Mouse (Mus musculus): ENCODE data around the gene Capn7.

Capn7 gene

GRCm38 (mm10) chr14:31413475-31414086 lies 77.1 kb downstream of the Capn7 start:
- no peak for DNase-seq (ENCODE audit: low read depth)

- DNase-seq (ENCODE audit: low read depth): peak; percentile 46
These were observed 78.0 kb downstream of the Capn7 start for GRCm38 (mm10) chr14:31414235-31414966.

- peak; percentile 40 for DNase-seq (ENCODE audit: low read depth)
These were observed 78.5 kb downstream of the Capn7 start for GRCm38 (mm10) chr14:31414967-31415376.

- DNase-seq (ENCODE audit: low read depth): no peak
These were observed 80.0 kb downstream of the Capn7 start for GRCm38 (mm10) chr14:31416411-31416810.

DNA sequence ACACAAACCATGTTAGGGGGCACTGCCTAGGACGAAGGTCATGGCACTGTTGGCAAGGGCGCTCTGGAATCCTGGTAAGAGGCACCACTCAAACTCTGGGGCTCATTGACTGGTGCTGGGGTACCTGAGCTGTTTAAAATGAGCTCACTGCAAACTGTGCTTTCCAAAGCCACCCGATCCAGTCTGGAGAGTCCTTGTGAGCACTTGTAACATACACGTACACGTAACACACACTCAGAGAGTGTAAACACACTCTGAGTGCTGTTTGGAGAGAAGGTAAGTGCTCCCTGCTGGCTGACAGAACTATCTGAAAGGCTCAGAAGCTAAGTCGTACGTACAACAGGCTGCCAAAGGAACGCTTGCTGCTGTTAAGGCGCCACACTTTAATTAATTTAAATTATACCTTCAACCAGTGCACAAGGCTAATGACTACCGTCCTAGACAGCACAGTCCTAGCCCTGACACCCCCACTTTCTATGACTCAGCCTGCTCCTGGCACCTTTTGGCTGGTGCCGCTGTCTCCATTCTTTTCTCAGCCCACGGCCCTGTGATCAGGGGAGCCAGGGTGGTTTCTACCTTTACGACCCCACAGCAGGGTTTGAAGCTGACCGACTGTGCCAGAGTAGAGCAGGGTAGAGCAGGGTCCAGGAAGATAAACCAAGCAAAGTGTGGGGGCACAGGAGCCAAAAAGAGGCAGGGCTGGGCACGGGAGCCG lies 80.6 kb downstream of the Capn7 start:
- DNase-seq (ENCODE audit: low read depth): no peak

DNA sequence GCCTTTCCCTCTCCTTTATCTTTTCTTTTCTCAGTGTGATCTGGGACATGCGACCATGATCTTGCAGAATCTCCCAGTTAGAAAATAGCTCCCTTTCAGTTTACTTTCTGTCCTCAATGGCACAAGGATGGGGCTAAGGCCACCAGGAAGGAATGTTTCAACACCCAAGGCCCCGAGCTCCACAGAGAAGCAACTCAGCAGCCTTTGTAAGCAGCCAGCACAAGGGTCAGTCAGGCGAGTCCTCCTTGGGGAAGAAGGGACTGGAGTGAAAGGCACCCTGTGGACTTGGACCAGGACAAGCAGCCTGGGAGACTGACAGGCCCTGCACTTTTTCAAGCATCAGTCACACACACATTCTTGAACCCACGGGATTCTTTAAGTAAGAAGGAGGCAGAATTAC lies 82.8 kb downstream of the Capn7 start:
- DNase-seq (ENCODE audit: low read depth): no peak

DNA sequence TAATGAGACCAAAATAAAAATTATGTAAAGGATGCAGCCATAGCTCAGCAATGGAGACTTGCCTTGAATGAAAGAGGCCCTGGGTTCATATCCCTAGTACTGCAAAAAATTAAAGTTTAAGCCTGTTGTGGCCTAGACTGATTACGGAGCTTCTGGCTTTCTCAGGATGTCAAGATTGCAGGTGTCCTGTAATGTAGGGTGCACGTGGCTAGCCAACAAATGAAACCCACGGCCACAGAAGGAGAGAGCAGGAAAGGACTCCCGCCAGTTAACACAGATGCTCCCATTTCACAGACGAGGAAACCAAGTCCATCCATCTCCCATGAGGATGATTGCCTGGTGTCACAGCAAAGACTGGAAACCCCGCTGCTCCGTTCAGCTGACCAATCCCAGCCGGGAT lies 83.7 kb downstream of the Capn7 start:
- no peak for DNase-seq (ENCODE audit: low read depth)

DNA sequence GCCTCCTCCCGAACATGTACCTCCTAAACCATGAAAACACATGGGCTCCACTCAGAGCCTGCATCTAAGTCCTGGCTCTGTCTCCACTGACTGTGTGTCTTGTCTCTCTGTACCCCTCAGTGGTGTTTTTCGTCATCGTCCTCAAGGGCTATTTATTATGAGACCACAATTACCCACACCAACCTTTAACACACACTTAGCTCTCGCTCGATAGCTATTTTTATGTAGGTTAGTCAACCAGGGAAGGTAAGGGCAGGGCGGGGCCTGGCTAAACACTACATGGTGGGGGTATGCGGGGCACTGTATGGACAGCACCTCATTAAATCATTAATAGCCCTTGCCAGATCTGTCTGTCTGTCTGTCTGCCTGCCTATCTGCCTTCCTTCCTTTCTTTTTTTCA lies 84.1 kb downstream of the Capn7 start:
- no peak for DNase-seq (ENCODE audit: low read depth)

DNA sequence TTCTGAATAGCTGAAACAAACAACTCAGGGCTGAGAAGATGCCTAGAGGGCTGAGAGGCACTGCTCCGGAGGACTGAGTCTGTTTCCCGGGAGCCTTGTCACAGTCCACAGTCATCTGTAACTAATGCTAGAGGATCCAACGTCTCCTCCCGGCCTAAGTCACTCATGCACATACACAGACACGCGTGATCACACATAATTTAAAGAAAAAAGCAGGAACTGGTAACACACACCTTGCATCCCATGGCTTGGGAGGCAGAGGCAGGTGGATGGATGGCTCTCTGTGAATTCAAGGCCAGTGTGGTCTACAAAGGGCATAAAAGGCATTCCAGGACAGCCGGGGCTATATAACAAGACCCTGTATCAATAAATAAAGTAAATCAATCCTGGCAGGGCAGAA lies 84.5 kb downstream of the Capn7 start:
- DNase-seq (ENCODE audit: low read depth): no peak
